Mouse (Mus musculus) hindbrain, embryonic 13.5 days (tissue): ENCODE data around the gene Cfap61. TPM values are rescaled to one million over a fixed set of nuclear protein-coding genes. Genes with fewer than 3 reads are reported as not detected.
"Not testable (repeated sequence)": the region's sequence is repeated elsewhere in the genome, so short reads cannot be mapped to it uniquely, and the experiment has no call there.

Source experiments
- ATAC-seq: fragments of 200-750 bp; cut with Nextera tagmentation; 2 replicates; pipeline ENCODE4 v1.8.0; 2017; ENCODE audit warnings: moderate TSS enrichment; ENCODE audit not compliant: low FRiP score
- H3K27ac ChIP-seq: fragments of 300-500 bp; sonication (generic); 2 replicates; pipeline ENCODE4 v1.5.1; 2015; ENCODE audit warnings: inconsistent platforms, mild to moderate bottlenecking, moderate library complexity
- H3K27me3 ChIP-seq: fragments of 300-500 bp; sonication (generic); 2 replicates; pipeline ENCODE4 v1.6.1; 2015; ENCODE audit warnings: mild to moderate bottlenecking, inconsistent platforms
- H3K36me3 ChIP-seq: fragments of 300-500 bp; sonication (generic); 2 replicates; pipeline ENCODE4 v1.6.1; 2015; ENCODE audit warnings: mild to moderate bottlenecking, inconsistent platforms
- H3K4me1 ChIP-seq: fragments of 300-500 bp; sonication (generic); replicated peaks from 2 replicates; pipeline ENCODE4 v1.6.1; 2015; ENCODE audit warnings: inconsistent platforms
- H3K4me2 ChIP-seq: fragments of 300-500 bp; sonication (generic); 2 replicates; pipeline ENCODE4 v1.6.1; 2015; ENCODE audit warnings: inconsistent platforms, mild to moderate bottlenecking, moderate library complexity
- H3K4me3 ChIP-seq: fragments of 300-500 bp; sonication (generic); 2 replicates; pipeline ENCODE4 v1.5.1; 2015; ENCODE audit warnings: mild to moderate bottlenecking, inconsistent platforms
- H3K9ac ChIP-seq: fragments of 300-500 bp; sonication (generic); 2 replicates; pipeline ENCODE4 v1.6.1; 2015; ENCODE audit warnings: mild to moderate bottlenecking, inconsistent platforms
- H3K9me3 ChIP-seq: fragments of 300-500 bp; sonication (generic); 2 replicates; pipeline ENCODE4 v1.6.1; 2016; ENCODE audit warnings: inconsistent platforms
- WGBS: fragments of 180-500 bp; shearing (Covaris S2); methylation state at CpG from one replicate; pipeline ENCODE4 v1.1.7; 2015; 5-methylcytosine and 5-hydroxymethylcytosine counted together
- polyA plus RNA-seq: library from polyadenylated mRNA; unstranded; fragments of >200 nt; fragmentation: Nextera tagmentation; extraction: Ambion mirVana; gene quantifications from 2 replicates; pipeline ENCODE4 v1.2.1, GENCODE M21; 2015

Cfap61 gene
- polyA plus RNA-seq, result 2.1 and 3.8 TPM in 2 replicates

DNA sequence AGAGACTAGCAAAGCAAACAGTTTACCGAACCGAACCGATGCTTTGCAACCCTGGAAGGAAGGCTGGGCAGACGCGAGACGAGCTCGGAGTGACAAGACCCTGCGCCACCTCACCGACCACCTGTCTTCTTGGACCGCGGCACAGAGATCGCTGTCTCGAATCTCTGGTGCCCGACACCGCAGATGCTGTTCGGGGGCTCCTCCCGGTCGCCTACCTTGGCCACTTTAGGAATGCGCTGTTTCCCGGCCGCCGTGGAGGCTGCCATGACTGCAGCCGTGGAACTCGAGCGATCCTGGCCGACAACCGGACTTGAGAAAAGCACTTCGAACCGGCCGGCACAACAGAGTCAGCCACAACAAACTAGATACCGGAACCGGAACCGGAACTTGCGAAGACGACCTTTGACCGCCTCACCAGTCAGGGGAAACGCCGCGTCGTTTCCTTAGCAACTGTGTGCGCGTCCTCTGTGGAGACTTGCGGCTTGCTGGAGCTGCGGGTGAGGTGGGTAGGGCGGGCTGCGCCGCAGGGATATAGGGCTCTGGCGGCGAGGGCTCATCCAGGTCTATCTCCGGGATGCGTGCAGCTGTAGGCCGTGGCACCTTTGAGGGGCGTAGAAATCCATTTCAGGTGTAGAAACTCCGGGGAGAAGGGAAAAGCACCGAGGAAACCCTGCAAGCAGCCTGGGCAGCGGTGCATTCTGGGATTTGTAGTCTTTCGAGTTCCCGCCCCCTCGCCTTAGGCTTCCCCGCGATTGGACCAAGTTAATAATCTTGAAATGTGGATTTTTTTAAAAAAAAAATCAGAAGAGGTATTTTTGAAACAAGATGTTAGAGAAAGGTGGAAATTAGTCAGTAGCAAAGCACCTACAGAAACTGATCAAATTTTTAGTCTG, at the start of gene Cfap61, which contains the start of gene Crnkl1:
Cfap61 (plus strand) TSS at position 446 of the 893 bp plus-strand sequence.
Crnkl1 (minus strand) TSS at position 676 of the 893 bp plus-strand sequence.
- H3K9me3 ChIP-seq, result no peaks in the 10 kb centered on the region
- H3K9ac ChIP-seq, result peak within 1 kb of the TSS; percentile 71
- H3K4me1 ChIP-seq, result peaks cover 10% of the 10 kb centered on the region
- peaks cover 25% of the 10 kb centered on the region for H3K36me3 ChIP-seq
- H3K27ac ChIP-seq, result no peak within 1 kb of the TSS; the same call in 1 of the 2 replicates
- WGBS, result under 1% methylated on average over 61 of the region's 61 CpGs
- no peaks in the 10 kb centered on the region for H3K27me3 ChIP-seq
- H3K4me2 ChIP-seq, result peak within 1 kb of the TSS; percentile 90
- peak; percentile 99 for ATAC-seq
- H3K4me3 ChIP-seq, result peak within 1 kb of the TSS; percentile 86

DNA sequence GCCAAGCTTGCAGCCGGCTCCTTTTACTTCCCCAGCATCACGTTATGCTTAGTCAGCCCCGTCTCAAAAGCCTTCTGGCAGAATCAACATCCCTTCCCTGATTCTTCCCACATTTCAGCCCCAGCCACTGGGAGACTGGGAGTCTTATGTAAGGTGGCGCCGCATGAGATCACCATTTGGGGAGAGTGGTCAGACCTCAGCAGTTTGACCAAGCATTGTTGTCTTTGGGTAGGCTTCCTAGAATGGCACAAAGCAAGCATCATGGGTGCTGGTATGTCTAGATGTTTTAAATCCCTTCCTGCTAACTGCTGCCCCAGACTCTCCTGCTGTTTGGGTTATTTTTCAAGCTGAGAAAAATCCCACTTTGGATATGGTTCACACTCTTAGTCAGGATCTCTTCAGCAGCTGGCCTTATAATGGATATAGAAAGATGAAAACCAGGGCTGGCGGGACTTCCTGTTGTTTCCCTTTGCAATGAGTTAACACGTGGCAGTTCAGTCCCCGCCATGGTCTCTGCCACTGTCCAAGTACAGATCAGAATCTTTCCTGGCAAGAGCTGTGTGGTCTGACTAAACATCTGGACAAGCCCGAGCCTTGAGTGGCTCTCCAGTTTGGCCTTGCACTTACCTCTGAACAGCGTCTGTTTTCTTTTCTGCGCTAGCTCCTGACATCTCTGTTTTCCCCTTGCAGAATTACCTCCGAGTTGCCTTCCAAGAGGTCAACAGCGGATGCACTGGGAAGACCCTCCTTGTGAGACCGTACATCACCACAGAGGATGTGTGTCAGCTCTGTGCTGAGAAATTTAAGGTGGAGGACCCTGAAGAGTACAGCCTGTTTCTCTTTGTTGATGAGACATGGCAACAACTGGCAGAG, 49.4 kb upstream of the Cfap61 start:
- Histone ChIP-seq H3K4me3 (no peak overlapping the region), H3K4me2 (no peak overlapping the region), H3K27me3 (no peaks in the 10 kb centered on the region), H3K9ac (no peak overlapping the region), H3K4me1 (no peaks in the 10 kb centered on the region; the same call in none of the 2 replicates), H3K36me3 (peaks cover 25% of the 10 kb centered on the region), H3K27ac (no peak overlapping the region; the same call in 1 of the 2 replicates), H3K9me3 (no peaks in the 10 kb centered on the region)
- ATAC-seq, result no peak
- WGBS, result 80% methylated on average over 14 of the region's 14 CpGs

DNA sequence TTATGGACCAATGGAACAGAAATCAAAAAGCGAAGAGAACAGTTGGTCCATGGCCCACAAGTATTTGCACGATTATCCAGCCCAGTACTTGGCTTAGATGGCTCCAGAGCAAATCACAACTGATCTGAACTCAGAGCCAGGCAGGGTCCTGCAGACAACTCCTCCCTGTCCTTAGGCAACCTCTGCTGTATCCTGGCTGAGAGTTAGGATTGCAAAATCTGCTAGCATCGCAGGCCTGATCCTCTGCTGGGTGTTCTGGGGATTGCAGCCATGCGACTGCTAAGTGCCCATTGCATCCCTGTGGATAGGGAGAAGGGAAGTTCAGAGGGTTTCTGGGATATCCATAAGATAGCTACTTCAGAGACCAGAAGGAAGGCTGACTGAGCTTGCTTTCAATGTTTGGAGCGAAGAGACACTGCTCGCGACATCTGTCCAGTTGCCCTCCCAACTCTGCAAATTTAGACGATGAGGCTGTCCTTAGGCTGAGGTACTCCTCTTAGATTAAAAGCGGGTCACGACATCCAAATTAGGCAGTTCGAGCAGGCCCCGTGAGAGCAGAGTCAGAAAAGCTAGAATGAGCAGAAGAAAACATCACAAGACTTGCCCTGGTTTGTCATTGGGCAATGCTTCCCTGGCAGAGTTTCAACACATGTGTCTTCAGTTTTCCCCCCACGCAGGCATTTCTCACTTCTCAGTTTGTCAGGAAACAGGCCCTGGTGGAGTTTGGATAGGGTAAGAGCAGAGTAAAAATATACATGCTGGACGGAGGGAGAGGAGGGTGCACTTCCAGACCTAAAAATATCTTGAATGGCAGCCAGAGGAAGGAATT, 46.4 kb upstream of the Cfap61 start:
- H3K9ac ChIP-seq, result no peak overlapping the region
- ATAC-seq, result no peak
- 74% methylated on average over 14 of the region's 14 CpGs for WGBS
- no peaks in the 10 kb centered on the region; the same call in none of the 2 replicates for H3K4me1 ChIP-seq
- H3K9me3 ChIP-seq, result no peaks in the 10 kb centered on the region
- H3K4me3 ChIP-seq, result no peak overlapping the region
- no peak overlapping the region for H3K27ac ChIP-seq
- H3K4me2 ChIP-seq, result no peak overlapping the region
- H3K27me3 ChIP-seq, result no peaks in the 10 kb centered on the region
- H3K36me3 ChIP-seq, result peaks cover 20% of the 10 kb centered on the region

DNA sequence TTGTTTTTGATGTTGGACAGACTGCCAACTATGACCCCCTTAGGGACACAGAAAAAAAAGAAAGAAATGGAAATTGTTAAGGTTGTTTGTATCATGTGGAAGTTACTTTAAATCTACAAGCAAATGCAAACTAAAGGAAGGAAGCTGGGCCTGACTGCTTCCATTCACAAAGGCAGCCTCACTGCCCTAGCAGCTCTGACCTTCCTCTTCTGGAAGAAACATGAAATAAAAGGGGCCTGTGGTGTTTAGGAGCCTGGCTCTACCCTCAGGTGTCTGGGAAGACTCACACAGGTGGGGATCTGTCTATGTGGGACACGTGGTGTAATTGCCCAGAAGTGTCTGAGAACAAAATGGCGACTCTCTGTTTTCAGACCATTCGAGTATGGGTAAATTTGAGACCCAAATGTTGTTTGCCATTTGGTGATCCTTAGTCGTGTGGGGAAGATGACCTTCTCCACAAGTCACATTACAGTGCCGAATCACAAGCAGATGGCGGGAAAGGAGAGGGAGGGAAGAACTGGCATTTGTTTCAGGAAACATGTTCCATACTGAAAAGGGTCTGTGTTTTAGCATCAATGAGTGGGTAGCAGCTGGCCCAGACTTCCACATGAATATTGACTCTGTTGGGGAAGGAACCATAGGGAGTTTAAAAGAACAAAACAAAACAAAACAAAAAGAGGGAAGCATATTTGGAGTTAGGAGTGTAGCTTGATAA, 45.7 kb upstream of the Cfap61 start:
- Histone ChIP-seq H3K4me3 (no peak overlapping the region), H3K36me3 (peaks cover 14% of the 10 kb centered on the region), H3K9me3 (no peaks in the 10 kb centered on the region), H3K4me1 (no peaks in the 10 kb centered on the region; the same call in 1 of the 2 replicates), H3K9ac (no peak overlapping the region), H3K4me2 (no peak overlapping the region), H3K27me3 (no peaks in the 10 kb centered on the region), H3K27ac (no peak overlapping the region)
- 66% methylated on average over 6 of the region's 6 CpGs for WGBS
- ATAC-seq, result no peak

DNA sequence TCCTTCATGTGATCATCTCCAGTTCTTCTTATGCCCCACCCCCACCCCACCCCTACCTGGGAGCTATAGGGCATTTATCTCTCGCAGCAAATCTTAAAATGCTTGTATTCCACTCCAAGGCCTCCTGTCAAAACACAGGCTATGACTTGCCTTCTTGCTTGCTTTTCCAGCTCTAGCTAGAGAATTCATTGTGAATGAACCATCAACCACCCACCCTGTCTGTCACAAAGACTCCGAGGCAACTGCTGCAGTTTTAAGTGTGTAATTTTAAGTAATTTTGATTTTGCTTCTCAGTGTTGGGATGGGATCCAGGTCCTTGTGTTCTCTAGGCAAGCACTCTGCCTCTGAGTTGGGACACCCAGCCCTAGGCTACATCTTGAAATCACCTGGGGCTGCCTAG, 44.0 kb upstream of the Cfap61 start:
- 94% methylated on average over 2 of the region's 2 CpGs for WGBS
- Histone ChIP-seq H3K27ac (no peak overlapping the region), H3K4me1 (no peaks in the 10 kb centered on the region; the same call in 1 of the 2 replicates), H3K4me3 (no peak overlapping the region), H3K4me2 (no peak overlapping the region), H3K27me3 (no peaks in the 10 kb centered on the region), H3K9me3 (no peaks in the 10 kb centered on the region), H3K36me3 (peaks cover 5% of the 10 kb centered on the region), H3K9ac (no peak overlapping the region)
- ATAC-seq, result no peak

DNA sequence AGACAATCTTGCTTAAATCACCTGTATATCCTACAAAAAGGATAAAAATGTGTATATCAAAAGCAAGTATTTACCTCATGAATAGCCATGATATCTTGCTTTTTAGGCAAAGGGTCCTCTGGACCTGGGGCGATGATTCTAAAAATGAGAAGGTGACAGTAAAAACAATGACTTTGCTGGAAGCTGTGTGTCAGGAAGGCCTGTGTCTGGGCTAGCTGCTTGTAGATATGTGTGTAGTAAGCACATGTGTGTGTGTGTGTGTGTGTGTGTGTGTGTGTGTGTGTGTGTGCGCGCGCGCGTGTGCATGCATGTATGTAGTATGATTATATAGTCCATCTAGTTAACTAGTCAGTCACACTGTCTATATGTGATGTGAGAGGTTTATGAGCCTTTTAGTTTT, 40.8 kb upstream of the Cfap61 start:
- no peak overlapping the region for H3K4me3 ChIP-seq
- no peak overlapping the region for H3K4me2 ChIP-seq
- ATAC-seq, result no peak
- no peaks in the 10 kb centered on the region for H3K27me3 ChIP-seq
- over 99% methylated on average over 6 of the region's 6 CpGs for WGBS
- no peaks in the 10 kb centered on the region; the same call in 1 of the 2 replicates for H3K4me1 ChIP-seq
- H3K9me3 ChIP-seq, result no peaks in the 10 kb centered on the region
- H3K36me3 ChIP-seq, result no peaks in the 10 kb centered on the region
- no peak overlapping the region for H3K9ac ChIP-seq
- H3K27ac ChIP-seq, result no peak overlapping the region

DNA sequence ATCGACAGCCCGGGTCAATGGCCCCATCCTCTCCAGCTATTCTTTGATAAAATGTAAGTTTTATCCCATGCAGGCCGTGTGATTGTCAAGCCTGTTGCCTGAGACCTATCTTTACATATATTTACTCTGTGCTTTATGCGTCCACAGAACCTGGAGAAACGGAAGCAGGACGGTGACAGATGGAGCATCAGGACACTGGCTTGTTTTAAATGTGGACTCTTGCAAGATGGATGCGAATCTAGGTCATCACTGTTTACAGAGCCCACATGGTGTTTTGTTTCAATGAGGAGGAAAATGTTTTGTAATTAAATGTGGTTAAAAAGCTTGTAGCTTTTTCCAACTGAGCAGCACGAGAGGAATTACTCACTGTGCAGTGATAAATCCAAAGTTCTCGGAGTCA, 36.5 kb upstream of the Cfap61 start:
- Histone ChIP-seq H3K9me3 (no peaks in the 10 kb centered on the region), H3K27ac (no peak overlapping the region), H3K4me1 (no peaks in the 10 kb centered on the region), H3K36me3 (no peaks in the 10 kb centered on the region), H3K27me3 (no peaks in the 10 kb centered on the region), H3K4me2 (no peak overlapping the region), H3K9ac (no peak overlapping the region), H3K4me3 (no peak overlapping the region)
- 77% methylated on average over 9 of the region's 9 CpGs for WGBS
- no peak for ATAC-seq

DNA sequence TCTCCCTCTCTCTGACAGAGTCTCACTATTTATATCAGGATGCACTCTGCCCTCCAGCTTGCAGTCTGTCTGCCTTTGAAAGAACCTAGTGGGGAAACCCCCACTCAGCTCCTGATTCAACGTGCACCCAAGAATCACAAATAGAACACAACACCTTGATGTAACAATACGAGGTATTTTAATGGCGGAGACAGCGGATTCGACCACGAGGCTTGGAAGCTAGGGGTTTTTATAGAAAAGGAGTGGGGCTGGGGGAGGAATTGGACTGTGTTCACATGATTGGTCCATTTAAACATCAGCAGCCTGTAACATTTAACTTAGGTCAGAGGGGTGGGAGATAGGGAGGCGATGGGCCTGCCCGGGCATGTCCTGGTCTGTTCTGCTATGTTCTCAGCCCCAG, 34.3 kb upstream of the Cfap61 start:
- peaks cover 15% of the 10 kb centered on the region for H3K4me1 ChIP-seq
- H3K27ac ChIP-seq, H3K4me3 ChIP-seq, H3K4me2 ChIP-seq, ATAC-seq, H3K36me3 ChIP-seq, H3K27me3 ChIP-seq, H3K9ac ChIP-seq, H3K9me3 ChIP-seq: not testable (repeated sequence)
- WGBS, result 84% methylated on average over 8 of the region's 8 CpGs

DNA sequence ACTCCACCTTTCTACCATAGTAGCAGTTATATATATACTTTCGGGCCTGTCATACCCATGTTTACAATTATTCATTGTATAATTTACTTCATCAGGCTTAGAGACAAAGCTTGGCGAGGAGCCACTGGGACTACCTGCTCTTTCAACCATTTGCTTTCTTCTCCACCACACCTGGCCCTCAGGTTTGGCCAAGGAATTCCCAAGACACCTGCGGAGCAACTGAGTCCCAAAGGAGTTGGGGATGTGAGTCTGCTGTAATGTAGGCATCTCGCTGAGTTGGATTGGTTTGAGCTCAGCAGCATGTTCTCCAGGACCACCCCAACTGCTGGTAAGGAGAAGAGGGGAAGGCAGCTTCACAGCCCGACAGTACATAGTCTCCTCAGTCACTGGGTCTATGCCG, 32.7 kb upstream of the Cfap61 start, which contains the start of gene Naa20:
Naa20 (plus strand) TSS at position 239 of the 400 bp plus-strand sequence.
- no peak within 1 kb of the TSS for H3K27ac ChIP-seq
- 91% methylated on average over 6 of the region's 6 CpGs for WGBS
- peak within 1 kb of the TSS; percentile 77 for H3K4me2 ChIP-seq
- H3K4me3 ChIP-seq, result peak within 1 kb of the TSS; percentile 99
- 0 out of 2 replicates have a peak, but pooled peaks cover under 1% of the 10 kb centered on the region for H3K36me3 ChIP-seq
- no peaks in the 10 kb centered on the region for H3K9me3 ChIP-seq
- peak within 1 kb of the TSS; percentile 94; the same call in 1 of the 2 replicates for H3K9ac ChIP-seq
- no peak for ATAC-seq
- H3K27me3 ChIP-seq, result no peaks in the 10 kb centered on the region
- H3K4me1 ChIP-seq, result peaks cover 19% of the 10 kb centered on the region

DNA sequence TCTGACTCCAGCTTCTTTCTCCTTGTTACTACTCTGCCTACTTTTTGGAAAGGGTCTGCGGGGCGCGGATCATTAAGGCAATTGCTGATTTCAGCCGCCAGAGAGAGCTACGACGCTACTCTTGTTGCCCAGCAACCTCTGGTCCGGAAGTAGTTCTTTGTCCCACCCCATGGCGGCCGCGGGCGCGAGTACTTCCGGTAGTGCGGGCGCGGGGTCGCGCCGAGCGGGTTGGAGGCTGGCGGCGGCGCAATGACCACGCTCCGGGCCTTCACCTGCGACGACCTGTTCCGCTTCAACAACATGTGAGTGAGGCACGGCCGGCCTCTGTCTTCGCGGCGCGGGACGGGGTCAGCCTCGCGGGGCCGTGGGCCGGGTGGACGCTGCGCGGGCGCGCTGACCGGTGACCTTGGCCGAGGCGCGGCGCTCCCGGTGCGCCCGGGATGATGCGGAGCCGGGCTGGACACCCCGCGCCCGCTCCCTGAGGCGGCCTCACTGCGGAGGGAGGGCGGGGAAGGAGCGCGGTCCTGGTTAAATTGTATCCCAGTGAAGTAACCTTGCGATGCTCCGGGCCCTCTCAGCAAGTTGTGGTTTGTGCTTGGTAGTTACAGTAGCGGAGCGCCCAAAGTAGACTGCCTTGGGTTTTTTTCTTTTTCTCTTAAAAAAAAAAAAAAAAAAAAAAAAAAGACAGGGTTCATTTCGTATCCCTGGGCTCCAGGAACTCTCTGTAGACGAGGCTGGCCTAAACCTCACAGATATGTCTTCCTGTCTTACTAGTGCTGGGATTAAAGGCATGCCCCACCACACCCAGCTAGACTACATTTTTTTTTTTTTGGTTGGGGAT, 31.3 kb upstream of the Cfap61 start:
- Histone ChIP-seq H3K4me1 (peaks cover 19% of the 10 kb centered on the region), H3K36me3 (peaks cover 6% of the 10 kb centered on the region; the same call in 1 of the 2 replicates), H3K4me2 (peak overlapping the region; percentile 77), H3K9ac (peak overlapping the region; percentile 94), H3K4me3 (peak overlapping the region; percentile 99), H3K9me3 (no peaks in the 10 kb centered on the region), H3K27me3 (no peaks in the 10 kb centered on the region), H3K27ac (peak overlapping the region; percentile 83)
- WGBS, result under 1% methylated on average over 68 of the region's 68 CpGs
- ATAC-seq, result peak; percentile 98
